Mouse (Mus musculus) embryonic fibroblast, embryonic 13.5 days (primary cell): ENCODE results near the gene Rbms1. TPM values are rescaled to one million over a fixed set of nuclear protein-coding genes. Genes with fewer than 3 reads are reported as not detected.

Experiments used
- H3K27ac ChIP-seq: 2 replicates; pipeline ENCODE4 v1.5.1; 2012; ENCODE audit warnings: low read length, control low read depth, inconsistent platforms; ENCODE audit not compliant: insufficient read depth
- H3K4me1 ChIP-seq: 2 replicates; pipeline ENCODE4 v1.6.1; 2011; ENCODE audit warnings: low read length; ENCODE audit not compliant: control insufficient read depth, insufficient read depth
- H3K4me3 ChIP-seq: 2 replicates; pipeline ENCODE4 v1.5.1; 2011; ENCODE audit warnings: mild to moderate bottlenecking, control low read depth, low read length; ENCODE audit not compliant: insufficient read depth
- CTCF ChIP-seq: IDR thresholded peaks from 2 replicates; pipeline ENCODE4 v1.5.1; 2011; ENCODE audit warnings: mild to moderate bottlenecking, control low read depth, low read length, moderate library complexity, borderline replicate concordance; ENCODE audit not compliant: insufficient read depth
- POLR2A ChIP-seq: IDR thresholded peaks from 2 replicates; pipeline ENCODE4 v1.6.1; 2011; ENCODE audit warnings: low read depth, mild to moderate bottlenecking, control low read depth, low read length, moderate library complexity
- polyA plus RNA-seq: library from polyadenylated mRNA; stranded (reverse); fragments of >200 nt; gene quantifications from 2 replicates; pipeline ENCODE4 v1.2.4, GENCODE M21; 2011; ENCODE audit warnings: low read depth; ENCODE audit not compliant: missing spikeins, insufficient read length

Gene Rbms1
- polyA plus RNA-seq, 1 experiment: 222 TPM

GRCm38 (mm10) chr2:60708671-60709070, 254.3 kb downstream of the Rbms1 start:
- Histone ChIP-seq H3K4me1 (peaks cover 2% of the 10 kb centered on the region; the same call in 1 of the 2 replicates), H3K4me3 (no peak overlapping the region), H3K27ac (no peak overlapping the region)
- TF ChIP-seq CTCF: no peak
- no peak for TF ChIP-seq POLR2A

GRCm38 (mm10) chr2:60706866-60707265, 256.1 kb downstream of the Rbms1 start:
- H3K27ac ChIP-seq: no peak overlapping the region
- no peak for TF ChIP-seq CTCF
- TF ChIP-seq POLR2A: no peak

GRCm38 (mm10) chr2:60705426-60705825, 257.6 kb downstream of the Rbms1 start:
- no peak overlapping the region for H3K4me3 ChIP-seq
- no peak overlapping the region for H3K27ac ChIP-seq
- H3K4me1 ChIP-seq: peaks cover 11% of the 10 kb centered on the region
- TF ChIP-seq CTCF (no peak), POLR2A (no peak)

More at GRCm38 (mm10) chr2:60706866-60707265, 256.1 kb downstream of the Rbms1 start:
- peaks cover 11% of the 10 kb centered on the region for H3K4me1 ChIP-seq
- no peak overlapping the region for H3K4me3 ChIP-seq

- TF ChIP-seq CTCF: no peak
- Histone ChIP-seq H3K4me1 (peaks cover 24% of the 10 kb centered on the region), H3K27ac (no peak overlapping the region; the same call in 1 of the 2 replicates), H3K4me3 (no peak overlapping the region)
Measured at GRCm38 (mm10) chr2:60703315-60703714, 259.7 kb downstream of the Rbms1 start.

GRCm38 (mm10) chr2:60700956-60701355, 262.0 kb downstream of the Rbms1 start:
- Histone ChIP-seq H3K4me3 (no peak overlapping the region), H3K27ac (peak overlapping the region; percentile 90), H3K4me1 (peaks cover 32% of the 10 kb centered on the region)
- TF ChIP-seq POLR2A (no peak), CTCF (no peak)

Other genes with a start within 250 kb of the Rbms1 start
- not detected in 2 replicates for gene Itgb6, start 240.5 kb downstream of the Rbms1 start, polyA plus RNA-seq